Mouse (Mus musculus): ENCODE measurements around the gene Flywch1.
A peak's percentile ranks its signal among the peaks of the same experiment; 100 is the strongest.
"Not testable (repeated sequence)": the region's sequence is repeated elsewhere in the genome, so short reads cannot be mapped to it uniquely, and the experiment has no call there.

The Flywch1 gene

GRCm38 (mm10) chr17:23778447-23778846, 7.0 kb upstream of the Flywch1 start:
- no peak for DNase-seq (ENCODE audit: low read depth, low spot score)

GRCm38 (mm10) chr17:23777141-23777540, 5.7 kb upstream of the Flywch1 start:
- no peak for DNase-seq (ENCODE audit: low read depth, low spot score)

- DNase-seq (ENCODE audit: low read depth, low spot score), result no peak
These were observed 4.8 kb upstream of the Flywch1 start for GRCm38 (mm10) chr17:23776216-23776615.

DNA sequence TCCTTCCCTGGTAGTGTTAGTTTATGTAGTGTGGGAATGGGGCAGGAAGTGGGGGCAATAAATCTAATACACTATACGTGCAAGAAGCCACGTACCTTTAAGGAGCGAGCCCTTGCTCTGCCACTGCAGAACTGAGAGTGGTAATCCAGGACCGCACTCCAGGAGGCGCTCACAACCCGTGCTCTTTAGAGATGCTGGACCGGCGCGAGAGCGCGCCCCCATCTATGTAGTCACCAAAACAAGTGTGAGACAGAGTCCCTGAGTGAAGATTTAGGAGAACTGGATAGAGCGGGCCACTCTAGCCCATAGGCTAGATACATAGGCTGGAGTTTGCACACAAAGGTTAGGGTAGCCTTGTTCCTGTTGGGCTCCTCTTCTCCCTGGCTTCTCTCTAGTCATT, 2.7 kb upstream of the Flywch1 start:
- DNase-seq (ENCODE audit: low read depth, low spot score), result peak; percentile 79

DNA sequence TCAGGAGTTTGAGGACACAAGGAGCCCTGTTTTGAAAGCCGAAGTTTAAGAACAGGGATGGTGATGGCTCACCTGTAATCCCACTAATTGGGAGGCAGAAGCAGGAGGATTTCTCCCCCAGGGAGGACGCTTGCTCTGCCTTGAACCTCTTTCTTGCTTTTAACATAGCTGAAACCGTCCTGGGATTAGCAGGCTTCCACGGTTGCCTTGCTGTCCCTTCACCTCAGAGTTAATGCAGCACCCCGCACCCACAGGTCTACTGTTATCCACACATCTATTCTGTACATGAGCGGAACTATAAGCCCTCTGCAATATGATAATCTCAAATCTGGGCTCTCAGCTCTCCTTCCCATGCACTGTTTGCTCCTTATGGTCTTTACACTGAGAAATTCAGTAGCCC, 2.3 kb upstream of the Flywch1 start:
- no peak for DNase-seq (ENCODE audit: low read depth, low spot score)

- DNase-seq (ENCODE audit: low read depth, low spot score), result not testable (repeated sequence)
These were observed 786 bp upstream of the Flywch1 start for GRCm38 (mm10) chr17:23772219-23772556.

DNA sequence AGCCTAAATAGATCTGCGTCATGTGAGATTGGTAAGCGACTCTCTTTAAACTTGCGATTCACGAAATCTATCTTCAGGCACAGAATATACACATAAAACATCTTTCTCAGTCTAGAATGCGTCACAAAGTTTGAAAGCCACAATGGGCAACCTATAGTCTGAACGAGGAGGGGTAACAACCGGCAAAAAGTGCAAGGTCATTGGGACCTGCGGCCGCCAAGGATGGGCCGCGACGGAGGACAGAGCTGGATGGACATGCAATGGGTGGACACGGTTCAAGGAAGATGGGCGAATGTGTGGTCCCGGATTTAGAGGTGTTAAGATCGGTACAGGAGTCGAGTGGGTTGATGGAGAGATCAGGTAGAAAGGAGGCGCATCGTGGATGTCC, 512 bp downstream of the Flywch1 start:
- DNase-seq (ENCODE audit: low read depth, low spot score), result peak; percentile 44

GRCm38 (mm10) chr17:23770493-23770892, 909 bp downstream of the Flywch1 start:
- no peak for DNase-seq (ENCODE audit: low read depth, low spot score)

DNA sequence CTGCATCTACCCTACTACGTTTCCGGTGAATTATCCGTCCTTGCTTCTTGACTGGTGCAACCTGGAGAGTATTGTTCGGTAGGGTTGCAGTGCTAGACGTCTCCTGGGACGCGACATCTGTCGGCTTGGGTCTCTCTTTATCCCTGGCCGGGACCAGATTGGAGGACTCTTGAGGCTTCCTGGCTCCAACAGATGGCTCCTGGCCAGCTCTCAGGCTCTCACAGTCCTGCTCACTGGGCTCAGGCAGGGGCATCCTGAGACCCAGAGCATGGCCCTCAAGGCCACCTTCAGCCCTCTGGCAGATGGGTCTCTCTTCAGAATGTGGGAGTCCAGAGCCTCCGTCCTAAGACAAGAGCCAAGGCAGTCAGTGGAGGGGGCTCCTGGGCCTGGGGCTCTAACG, 8.4 kb downstream of the Flywch1 start:
- DNase-seq (ENCODE audit: low read depth, low spot score), result no peak

- DNase-seq (ENCODE audit: low read depth, low spot score), result no peak
These were observed 10.2 kb downstream of the Flywch1 start for GRCm38 (mm10) chr17:23761155-23761554.

DNA sequence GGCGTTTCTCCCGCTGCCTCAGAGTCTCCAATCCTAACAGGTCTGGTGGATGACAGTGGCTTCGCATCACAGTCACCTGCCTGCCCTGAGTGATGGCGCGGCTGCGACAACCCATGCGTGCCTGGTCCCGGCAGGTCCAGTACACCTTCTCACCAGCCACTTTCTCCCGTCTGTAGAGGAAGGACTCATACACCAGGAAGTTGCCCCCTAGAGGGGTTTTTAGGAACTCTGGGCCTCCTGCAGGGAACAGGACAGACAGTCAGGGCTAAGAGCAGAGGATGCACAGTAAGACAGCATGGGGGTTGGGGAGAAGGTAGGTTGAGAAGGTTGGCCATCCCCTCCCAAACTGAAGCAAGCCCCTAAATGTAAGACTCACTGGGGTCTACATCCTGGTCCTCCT, 11.2 kb downstream of the Flywch1 start:
- no peak for DNase-seq (ENCODE audit: low read depth, low spot score)

DNA sequence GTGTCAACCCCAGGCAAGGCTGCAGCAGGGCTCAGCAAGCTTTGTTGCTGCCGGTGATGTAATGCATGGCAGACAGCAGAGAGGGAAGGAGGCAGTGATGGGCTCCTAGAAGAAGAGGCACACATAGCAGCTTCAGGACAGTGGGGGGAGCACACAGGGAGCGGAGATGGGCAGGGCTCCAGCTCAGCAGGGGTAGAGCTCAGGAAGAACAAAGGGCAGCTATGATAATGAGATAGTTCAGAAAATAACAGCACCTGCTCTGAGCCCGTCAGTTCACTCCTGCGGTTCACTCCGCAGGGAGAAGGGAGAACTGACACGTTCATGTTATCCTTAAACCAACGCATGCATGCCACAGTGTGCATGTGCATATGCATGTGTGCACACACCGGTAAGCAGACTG, 12.6 kb downstream of the Flywch1 start:
- no peak for DNase-seq (ENCODE audit: low read depth, low spot score)

- DNase-seq (ENCODE audit: low read depth, low spot score), result no peak
These were observed 13.8 kb downstream of the Flywch1 start for GRCm38 (mm10) chr17:23757581-23757980.

GRCm38 (mm10) chr17:23755689-23756088, 15.7 kb downstream of the Flywch1 start:
- DNase-seq (ENCODE audit: low read depth, low spot score), result no peak

- no peak for DNase-seq (ENCODE audit: low read depth, low spot score)
These were observed 21.8 kb downstream of the Flywch1 start for GRCm38 (mm10) chr17:23749400-23750191.

- DNase-seq (ENCODE audit: low read depth, low spot score), result peak; percentile 87
These were observed 22.6 kb downstream of the Flywch1 start for GRCm38 (mm10) chr17:23748631-23749391.

- no peak for DNase-seq (ENCODE audit: low read depth, low spot score)
These were observed 23.4 kb downstream of the Flywch1 start for GRCm38 (mm10) chr17:23748026-23748425.

DNA sequence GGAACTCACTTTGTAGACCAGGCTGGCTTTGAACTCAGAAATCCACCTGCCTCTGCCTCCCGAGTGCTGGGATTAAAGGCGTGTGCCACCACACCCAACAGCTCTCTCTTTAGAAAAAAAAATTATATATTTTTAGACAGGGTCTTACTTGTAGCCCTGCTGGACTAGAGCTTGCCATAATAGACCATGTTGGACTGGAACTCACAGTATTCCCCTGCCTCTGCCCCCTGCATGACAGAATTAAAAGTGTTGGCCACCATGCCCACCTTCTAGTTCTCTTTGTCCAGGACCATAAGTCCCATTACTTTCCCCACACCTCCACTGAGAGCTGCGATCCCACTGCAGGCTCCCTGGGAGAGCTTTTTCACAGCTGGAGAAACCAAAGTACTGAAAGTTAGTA, 23.9 kb downstream of the Flywch1 start:
- no peak for DNase-seq (ENCODE audit: low read depth, low spot score)

DNA sequence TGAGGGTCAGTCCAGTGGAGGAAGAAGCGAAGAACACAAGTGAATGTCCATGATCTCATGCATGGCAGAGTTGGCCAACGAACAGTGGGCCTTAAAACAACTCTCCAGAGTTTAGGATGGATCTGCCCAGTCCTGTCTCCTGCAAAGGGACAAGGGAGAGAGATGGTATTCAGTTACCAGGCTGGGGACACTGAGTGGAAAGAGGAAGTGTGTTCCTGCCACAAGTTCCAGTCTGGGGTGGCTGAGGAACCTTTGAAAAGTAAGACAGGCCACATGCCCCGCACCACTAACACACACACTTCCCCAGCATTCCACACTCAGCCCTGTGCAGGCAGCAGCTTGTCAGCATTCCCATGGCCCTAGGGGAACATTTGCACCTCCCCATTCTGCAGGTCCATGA, 24.6 kb downstream of the Flywch1 start:
- DNase-seq (ENCODE audit: low read depth, low spot score), result no peak

GRCm38 (mm10) chr17:23746311-23746710, 25.1 kb downstream of the Flywch1 start:
- DNase-seq (ENCODE audit: low read depth, low spot score), result no peak

DNA sequence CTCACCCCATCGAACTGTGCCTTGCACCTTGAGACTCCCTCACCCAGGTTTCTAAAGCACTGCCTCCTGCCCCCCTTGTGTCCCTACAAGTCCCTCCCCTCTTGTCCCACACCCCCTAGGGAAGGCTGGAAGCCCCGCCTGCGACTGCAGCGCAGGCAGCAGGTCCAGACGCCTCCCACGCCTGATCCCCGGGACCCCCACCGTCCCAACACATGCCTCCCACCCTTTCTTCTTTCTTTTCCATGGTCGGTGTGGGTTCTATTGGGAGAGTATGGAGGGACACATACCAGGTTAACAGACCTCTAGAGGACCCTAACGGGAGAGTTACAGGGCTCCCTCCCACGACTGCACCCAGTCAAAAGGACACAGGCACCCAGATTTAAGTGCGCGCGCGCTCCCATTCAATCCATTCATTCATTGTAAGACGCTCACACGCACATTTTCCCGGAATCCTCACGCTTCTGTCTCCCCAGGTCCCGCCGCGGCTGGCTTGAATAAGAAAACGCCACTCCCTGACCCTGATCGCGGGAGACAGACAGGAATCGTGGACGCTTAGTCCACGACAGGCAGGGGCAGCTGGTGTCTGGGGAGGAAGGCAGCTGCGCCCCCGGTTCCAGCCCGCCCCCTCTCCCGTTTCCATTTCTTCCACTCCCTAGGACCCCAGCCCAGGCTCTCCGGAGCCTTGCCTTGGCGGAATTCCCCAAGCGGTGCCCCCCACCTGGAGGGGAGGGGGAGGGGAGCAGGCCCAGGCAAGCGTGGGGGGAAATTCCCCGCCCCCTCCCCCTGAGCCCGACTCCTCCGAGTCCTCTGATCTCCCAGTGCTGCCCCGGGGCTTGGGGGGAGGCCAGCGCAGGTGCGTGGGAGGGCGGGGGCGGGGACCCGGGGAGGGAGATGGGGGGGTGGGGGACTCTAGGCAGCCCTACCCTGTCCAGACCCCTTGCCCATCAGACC, 25.8 kb downstream of the Flywch1 start, which contains the start of gene Kremen2:
Gene Kremen2 (minus strand): TSS at position 533 of the 951 bp plus-strand sequence.
- DNase-seq (ENCODE audit: low read depth, low spot score), result no peak

- no peak for DNase-seq (ENCODE audit: low read depth, low spot score)
These were observed 26.8 kb downstream of the Flywch1 start for GRCm38 (mm10) chr17:23744651-23745050.

Measured in mesoderm, embryonic 11.5 days (tissue).